Mouse (Mus musculus): ENCODE measurements at regions not wholly inside any gene's neighbourhood (a gene's known extent, or its start where the extent isn't known, plus 50 kb on each side); places are given as distances from the start of the nearest gene placed in this dataset.

GRCm38 (mm10) chr2:133467170-133468168, 84.5 kb upstream of the Bmp2 start:
- 70% methylated on average over 9 of the region's 9 CpGs for WGBS
- no peak overlapping the region for H3K4me2 ChIP-seq (ENCODE audit: low read depth, low read length)
- no peaks in the 10 kb centered on the region for H3K36me3 ChIP-seq (ENCODE audit: control insufficient read depth, insufficient read depth)
- no peaks in the 10 kb centered on the region for H3K27me3 ChIP-seq (ENCODE audit: control insufficient read depth, insufficient read depth, low read length)
- H3K4me1 ChIP-seq (ENCODE audit: control insufficient read depth, insufficient read depth, low read length), result no peaks in the 10 kb centered on the region
- no peak overlapping the region for H3K9ac ChIP-seq (ENCODE audit: low read length)
- H3K4me3 ChIP-seq (ENCODE audit: low read length), result no peak overlapping the region
- H3K9me3 ChIP-seq (replicated peaks; ENCODE audit: control insufficient read depth, low read length), result no peaks in the 10 kb centered on the region
- no peak for ATAC-seq (replicated peaks; ENCODE audit: extremely low read depth, insufficient read depth, low FRiP score)
- H3K27ac ChIP-seq (ENCODE audit: low read length), result no peak overlapping the region

GRCm38 (mm10) chr2:133472966-133473744, 78.8 kb upstream of the Bmp2 start:
- 57% methylated on average over 5 of the region's 5 CpGs for WGBS
- Histone ChIP-seq H3K4me2 (ENCODE audit: low read depth, low read length) (no peak overlapping the region), H3K27ac (ENCODE audit: low read length) (no peak overlapping the region), H3K4me1 (ENCODE audit: control insufficient read depth, insufficient read depth, low read length) (no peaks in the 10 kb centered on the region), H3K36me3 (ENCODE audit: control insufficient read depth, insufficient read depth) (no peaks in the 10 kb centered on the region), H3K4me3 (ENCODE audit: low read length) (no peak overlapping the region), H3K9me3 (replicated peaks; ENCODE audit: control insufficient read depth, low read length) (no peaks in the 10 kb centered on the region), H3K27me3 (ENCODE audit: control insufficient read depth, insufficient read depth, low read length) (no peaks in the 10 kb centered on the region), H3K9ac (ENCODE audit: low read length) (no peak overlapping the region)
- no peak for ATAC-seq (replicated peaks; ENCODE audit: extremely low read depth, insufficient read depth, low FRiP score)

DNA sequence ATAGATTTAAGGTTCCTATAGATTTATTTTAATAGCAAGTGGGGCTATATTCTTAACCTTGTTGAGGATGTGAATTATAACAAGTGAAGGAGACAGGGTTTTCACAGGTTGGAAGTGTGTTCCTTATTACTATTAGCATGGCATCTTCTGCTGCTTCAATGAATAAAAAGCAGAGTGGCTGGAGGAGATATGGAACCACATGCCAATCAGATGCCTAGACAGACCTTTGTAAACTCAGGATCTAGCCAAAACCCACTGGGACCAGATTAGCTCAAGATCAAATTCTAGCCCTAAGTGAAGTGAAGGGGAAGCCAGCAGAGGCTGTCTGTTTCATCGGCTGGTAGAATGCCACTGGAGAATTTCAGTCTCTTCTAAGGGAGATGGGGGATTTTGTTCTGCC, 77.8 kb upstream of the Bmp2 start:
- no peak for ATAC-seq (replicated peaks; ENCODE audit: extremely low read depth, insufficient read depth, low FRiP score)
- Histone ChIP-seq H3K9ac (ENCODE audit: low read length) (no peak overlapping the region), H3K27ac (ENCODE audit: low read length) (no peak overlapping the region), H3K4me3 (ENCODE audit: low read length) (no peak overlapping the region), H3K4me2 (ENCODE audit: low read depth, low read length) (no peak overlapping the region), H3K4me1 (ENCODE audit: control insufficient read depth, insufficient read depth, low read length) (no peaks in the 10 kb centered on the region), H3K36me3 (ENCODE audit: control insufficient read depth, insufficient read depth) (no peaks in the 10 kb centered on the region), H3K27me3 (ENCODE audit: control insufficient read depth, insufficient read depth, low read length) (no peaks in the 10 kb centered on the region), H3K9me3 (replicated peaks; ENCODE audit: control insufficient read depth, low read length) (no peaks in the 10 kb centered on the region)
- WGBS, result 78% methylated on average over 1 of the region's 1 CpGs

DNA sequence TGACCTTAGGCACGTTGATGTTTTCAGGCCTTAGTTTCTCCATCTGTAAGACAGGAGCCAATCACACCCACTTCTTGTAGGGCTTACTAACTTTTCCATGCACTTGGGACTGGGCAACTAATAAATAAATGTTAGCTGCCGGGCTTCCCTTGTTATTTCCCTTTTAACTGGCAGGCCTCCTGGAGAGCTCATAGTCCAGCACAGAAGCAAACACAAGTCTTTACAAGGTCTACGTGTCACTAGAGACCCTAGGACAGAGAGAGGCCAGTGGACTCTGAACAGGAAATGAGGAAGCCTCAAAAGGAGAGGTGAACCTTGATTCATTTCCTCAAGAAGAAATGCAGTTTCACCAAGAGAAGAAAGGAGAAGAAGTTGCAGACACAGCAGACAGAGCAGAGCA, 71.1 kb upstream of the Bmp2 start:
- no peaks in the 10 kb centered on the region for H3K36me3 ChIP-seq (ENCODE audit: control insufficient read depth, insufficient read depth)
- no peaks in the 10 kb centered on the region for H3K4me1 ChIP-seq (ENCODE audit: control insufficient read depth, insufficient read depth, low read length)
- H3K27me3 ChIP-seq (ENCODE audit: control insufficient read depth, insufficient read depth, low read length), result no peaks in the 10 kb centered on the region
- H3K27ac ChIP-seq (ENCODE audit: low read length), result no peak overlapping the region
- no peak overlapping the region for H3K4me2 ChIP-seq (ENCODE audit: low read depth, low read length)
- WGBS, result 76% methylated on average over 3 of the region's 3 CpGs
- no peak overlapping the region for H3K9ac ChIP-seq (ENCODE audit: low read length)
- no peak for ATAC-seq (replicated peaks; ENCODE audit: extremely low read depth, insufficient read depth, low FRiP score)
- H3K4me3 ChIP-seq (ENCODE audit: low read length), result no peak overlapping the region
- no peaks in the 10 kb centered on the region for H3K9me3 ChIP-seq (replicated peaks; ENCODE audit: control insufficient read depth, low read length)

DNA sequence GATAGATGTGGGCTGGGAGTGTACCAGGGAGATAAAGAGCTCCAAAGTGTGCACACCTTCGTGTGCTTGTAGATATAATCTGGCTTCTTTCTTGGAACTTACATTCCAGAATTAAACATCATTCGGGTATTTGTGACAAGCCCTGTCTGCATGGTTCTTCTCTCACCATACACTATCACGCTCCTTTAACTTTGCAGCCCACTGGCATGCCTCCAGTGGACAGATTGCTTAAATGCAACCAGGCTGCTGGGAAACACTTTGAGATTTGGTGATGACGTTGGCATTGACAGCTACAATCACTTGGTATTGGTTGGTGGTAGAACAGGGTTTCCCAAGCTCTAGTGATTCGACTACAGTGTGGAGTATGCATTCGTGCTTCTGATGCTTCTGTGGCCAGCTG, 70.7 kb upstream of the Bmp2 start:
- H3K4me2 ChIP-seq (ENCODE audit: low read depth, low read length), result no peak overlapping the region
- no peaks in the 10 kb centered on the region for H3K4me1 ChIP-seq (ENCODE audit: control insufficient read depth, insufficient read depth, low read length)
- H3K27ac ChIP-seq (ENCODE audit: low read length), result no peak overlapping the region
- WGBS, result 62% methylated on average over 6 of the region's 6 CpGs
- no peak for ATAC-seq (replicated peaks; ENCODE audit: extremely low read depth, insufficient read depth, low FRiP score)
- no peaks in the 10 kb centered on the region for H3K27me3 ChIP-seq (ENCODE audit: control insufficient read depth, insufficient read depth, low read length)
- H3K4me3 ChIP-seq (ENCODE audit: low read length), result no peak overlapping the region
- H3K36me3 ChIP-seq (ENCODE audit: control insufficient read depth, insufficient read depth), result no peaks in the 10 kb centered on the region
- no peaks in the 10 kb centered on the region for H3K9me3 ChIP-seq (replicated peaks; ENCODE audit: control insufficient read depth, low read length)
- H3K9ac ChIP-seq (ENCODE audit: low read length), result no peak overlapping the region

- WGBS, result 88% methylated on average over 3 of the region's 3 CpGs
- no peak for ATAC-seq (replicated peaks; ENCODE audit: extremely low read depth, insufficient read depth, low FRiP score)
- no peak overlapping the region for H3K9ac ChIP-seq (ENCODE audit: low read length)
- H3K9me3 ChIP-seq (replicated peaks; ENCODE audit: control insufficient read depth, low read length), result no peaks in the 10 kb centered on the region
- H3K4me2 ChIP-seq (ENCODE audit: low read depth, low read length), result no peak overlapping the region
- H3K4me1 ChIP-seq (ENCODE audit: control insufficient read depth, insufficient read depth, low read length), result no peaks in the 10 kb centered on the region
- no peaks in the 10 kb centered on the region for H3K36me3 ChIP-seq (ENCODE audit: control insufficient read depth, insufficient read depth)
- no peak overlapping the region for H3K27ac ChIP-seq (ENCODE audit: low read length)
- no peak overlapping the region for H3K4me3 ChIP-seq (ENCODE audit: low read length)
- H3K27me3 ChIP-seq (ENCODE audit: control insufficient read depth, insufficient read depth, low read length), result no peaks in the 10 kb centered on the region
These were observed 70.2 kb upstream of the Bmp2 start for GRCm38 (mm10) chr2:133481785-133482184.

DNA sequence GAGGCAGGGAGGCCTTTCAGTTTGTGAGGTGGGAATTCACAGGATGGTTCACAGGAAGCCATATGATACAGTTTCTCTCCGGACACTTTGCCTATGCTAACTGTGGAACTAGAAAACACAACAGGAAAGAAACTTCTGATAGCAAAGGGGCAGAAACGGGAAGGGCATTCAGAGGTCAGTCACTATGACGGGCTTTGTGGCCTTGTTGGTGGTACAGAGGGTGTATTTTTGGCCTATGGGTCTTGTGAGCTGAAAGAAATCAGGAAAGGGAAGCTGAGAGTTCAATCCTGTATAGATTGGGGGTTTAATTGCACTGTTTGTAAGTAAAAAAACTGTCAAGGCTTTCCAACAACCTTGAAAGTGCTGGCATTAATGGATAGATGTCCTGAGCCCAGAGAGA, 56.5 kb upstream of the Bmp2 start:
- no peak overlapping the region for H3K4me3 ChIP-seq (ENCODE audit: low read length)
- H3K27me3 ChIP-seq (ENCODE audit: control insufficient read depth, insufficient read depth, low read length), result no peaks in the 10 kb centered on the region
- H3K36me3 ChIP-seq (ENCODE audit: control insufficient read depth, insufficient read depth), result no peaks in the 10 kb centered on the region
- no peak; the same call in 1 of the 2 replicates for ATAC-seq (replicated peaks; ENCODE audit: extremely low read depth, insufficient read depth, low FRiP score)
- WGBS, result 37% methylated on average over 3 of the region's 3 CpGs
- H3K9ac ChIP-seq (ENCODE audit: low read length), result no peak overlapping the region
- H3K4me1 ChIP-seq (ENCODE audit: control insufficient read depth, insufficient read depth, low read length), result peaks cover 11% of the 10 kb centered on the region
- H3K9me3 ChIP-seq (replicated peaks; ENCODE audit: control insufficient read depth, low read length), result no peaks in the 10 kb centered on the region
- no peak overlapping the region for H3K4me2 ChIP-seq (ENCODE audit: low read depth, low read length)
- no peak overlapping the region for H3K27ac ChIP-seq (ENCODE audit: low read length)

DNA sequence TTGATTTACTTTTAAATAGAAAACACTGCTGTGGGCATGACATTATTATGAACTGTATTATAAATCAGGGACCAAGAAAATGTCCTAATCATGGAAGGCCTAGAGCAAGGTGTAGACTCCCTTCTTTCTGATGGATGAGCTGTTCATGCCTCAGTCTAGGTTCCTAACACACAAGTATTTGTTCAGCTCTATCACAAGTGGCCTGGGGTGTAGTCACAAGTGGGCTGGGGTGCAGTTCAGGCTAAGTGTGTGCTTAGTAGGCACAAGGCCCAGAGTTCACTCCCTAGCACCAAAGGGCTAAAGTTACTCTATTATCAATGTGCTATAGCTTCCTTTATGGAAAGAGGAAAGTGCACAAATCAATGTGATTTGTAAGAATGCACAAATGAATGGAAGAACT, 55.6 kb upstream of the Bmp2 start:
- no peaks in the 10 kb centered on the region for H3K36me3 ChIP-seq (ENCODE audit: control insufficient read depth, insufficient read depth)
- H3K4me1 ChIP-seq (ENCODE audit: control insufficient read depth, insufficient read depth, low read length), result peaks cover 11% of the 10 kb centered on the region
- H3K4me3 ChIP-seq (ENCODE audit: low read length), result no peak overlapping the region
- no peaks in the 10 kb centered on the region for H3K27me3 ChIP-seq (ENCODE audit: control insufficient read depth, insufficient read depth, low read length)
- no peak overlapping the region for H3K9ac ChIP-seq (ENCODE audit: low read length)
- H3K4me2 ChIP-seq (ENCODE audit: low read depth, low read length), result no peak overlapping the region
- no peak for ATAC-seq (replicated peaks; ENCODE audit: extremely low read depth, insufficient read depth, low FRiP score)
- no peaks in the 10 kb centered on the region for H3K9me3 ChIP-seq (replicated peaks; ENCODE audit: control insufficient read depth, low read length)
- no peak overlapping the region for H3K27ac ChIP-seq (ENCODE audit: low read length)

DNA sequence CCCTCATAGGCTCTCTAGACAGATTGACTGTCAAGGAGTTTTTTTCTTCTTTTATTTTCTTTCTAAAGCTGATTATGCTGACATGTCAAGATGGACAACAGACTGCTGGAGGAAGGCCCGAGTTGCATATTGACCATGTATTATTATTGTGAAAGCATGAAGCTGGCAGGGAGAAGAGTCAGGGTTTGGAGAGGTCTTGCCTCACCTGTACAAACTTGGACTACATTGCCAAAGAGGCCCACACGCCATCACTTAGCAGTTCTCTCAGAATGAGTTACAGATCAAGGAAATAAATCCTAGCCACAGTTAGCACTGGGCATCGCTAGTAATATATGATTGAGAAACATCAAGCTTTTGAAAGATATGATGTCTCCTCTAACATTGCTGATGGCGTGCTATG, 54.9 kb upstream of the Bmp2 start:
- ATAC-seq (replicated peaks; ENCODE audit: extremely low read depth, insufficient read depth, low FRiP score), result no peak
- Histone ChIP-seq H3K9ac (ENCODE audit: low read length) (no peak overlapping the region), H3K36me3 (ENCODE audit: control insufficient read depth, insufficient read depth) (no peaks in the 10 kb centered on the region), H3K4me2 (ENCODE audit: low read depth, low read length) (no peak overlapping the region), H3K27ac (ENCODE audit: low read length) (no peak overlapping the region), H3K4me3 (ENCODE audit: low read length) (no peak overlapping the region), H3K4me1 (ENCODE audit: control insufficient read depth, insufficient read depth, low read length) (peaks cover 11% of the 10 kb centered on the region), H3K27me3 (ENCODE audit: control insufficient read depth, insufficient read depth, low read length) (no peaks in the 10 kb centered on the region), H3K9me3 (replicated peaks; ENCODE audit: control insufficient read depth, low read length) (no peaks in the 10 kb centered on the region)
- WGBS, result 77% methylated on average over 4 of the region's 4 CpGs

All from heart, embryonic 16.5 days (tissue).